Mouse (Mus musculus) frontal cortex, postnatal 25 days (tissue): ENCODE results near the gene Tmem39a.
A peak's percentile ranks its signal among the peaks of the same experiment; 100 is the strongest.

Source experiments
- DNase-seq, 2 experiments: peaks; one replicate each; pipeline ENCODE4 v3.0.0; 2022; ENCODE audit warnings: low spot score in 2 of 2

The Tmem39a gene

GRCm38 (mm10) chr16:38591506-38591905, 33.0 kb downstream of the Tmem39a start:
- no peak for DNase-seq

GRCm38 (mm10) chr16:38592026-38592678, 33.7 kb downstream of the Tmem39a start:
- DNase-seq: no peak

GRCm38 (mm10) chr16:38592946-38593345, 34.4 kb downstream of the Tmem39a start:
- no peak for DNase-seq

- no peak for DNase-seq
Measured at GRCm38 (mm10) chr16:38594435-38594834, 35.9 kb downstream of the Tmem39a start.

GRCm38 (mm10) chr16:38596099-38596498, 37.6 kb downstream of the Tmem39a start:
- no peak for DNase-seq

GRCm38 (mm10) chr16:38596651-38597050, 38.2 kb downstream of the Tmem39a start:
- no peak for DNase-seq

GRCm38 (mm10) chr16:38598986-38599680, 40.6 kb downstream of the Tmem39a start:
- DNase-seq: no peak

- no peak for DNase-seq
Measured at GRCm38 (mm10) chr16:38602989-38603804, 44.7 kb downstream of the Tmem39a start.

- DNase-seq: no peak
Measured at GRCm38 (mm10) chr16:38606509-38606908, 48.0 kb downstream of the Tmem39a start.

GRCm38 (mm10) chr16:38608687-38609086, 50.2 kb downstream of the Tmem39a start:
- no peak for DNase-seq

- no peak for DNase-seq
Measured at GRCm38 (mm10) chr16:38609092-38609491, 50.6 kb downstream of the Tmem39a start.

- DNase-seq: no peak
Measured at GRCm38 (mm10) chr16:38612646-38613045, 54.1 kb downstream of the Tmem39a start.

GRCm38 (mm10) chr16:38613646-38614045, 55.1 kb downstream of the Tmem39a start:
- DNase-seq: no peak

GRCm38 (mm10) chr16:38617977-38618376, 59.5 kb downstream of the Tmem39a start:
- no peak for DNase-seq

- peak; percentile 61 to 79 for DNase-seq
Measured at GRCm38 (mm10) chr16:38619054-38619453, 60.6 kb downstream of the Tmem39a start.

GRCm38 (mm10) chr16:38620696-38621450, 62.4 kb downstream of the Tmem39a start:
- no peak for DNase-seq

GRCm38 (mm10) chr16:38622283-38622682, 63.8 kb downstream of the Tmem39a start:
- DNase-seq: no peak

GRCm38 (mm10) chr16:38624303-38624702, 65.8 kb downstream of the Tmem39a start:
- DNase-seq: no peak

GRCm38 (mm10) chr16:38625411-38625810, 66.9 kb downstream of the Tmem39a start:
- DNase-seq: no peak

GRCm38 (mm10) chr16:38625811-38626369, 67.4 kb downstream of the Tmem39a start:
- DNase-seq: no peak

GRCm38 (mm10) chr16:38632147-38632546, 73.6 kb downstream of the Tmem39a start:
- peak; percentile 24 to 45 for DNase-seq
